Mouse (Mus musculus) myocyte (in vitro differentiated cells): ENCODE measurements at regions not wholly inside any gene's neighbourhood (a gene's known extent, or its start where the extent isn't known, plus 50 kb on each side); places are given as distances from the start of the nearest gene placed in this dataset.

Source experiments
- MAX ChIP-seq: IDR thresholded peaks from one replicate; pipeline ENCODE4 v1.6.1; 2011; ENCODE audit warnings: low read depth, mild to moderate bottlenecking, control low read depth
- MYOG ChIP-seq, 3 experiments: IDR thresholded peaks; one replicate each; pipeline ENCODE4 v1.6.1; 2011; ENCODE audit warnings: control low read depth in 2 of 3, low read depth in 2 of 3, mild to moderate bottlenecking in 2 of 3; ENCODE audit not compliant: insufficient read length in 2 of 3, control insufficient read depth in 1 of 3, insufficient read depth in 1 of 3

GRCm38 (mm10) chr16:76133892-76134291, 111.8 kb upstream of the Samsn1 start:
- TF ChIP-seq MYOG (IDR thresholded peaks at IDR 0.05; ENCODE audit: control insufficient read depth in 1 of 3, insufficient read depth in 1 of 3, insufficient read length in 2 of 3, low read depth in 2 of 3) (no peak), MAX (no peak)
